Mouse (Mus musculus) forebrain, postnatal 0 days (tissue): ENCODE measurements around the gene Scnm1. TPM values are rescaled to one million over a fixed set of nuclear protein-coding genes. Genes with fewer than 3 reads are reported as not detected.

Experiments
- ATAC-seq: fragments of 200-750 bp; cut with Nextera tagmentation; 2 replicates; pipeline ENCODE4 v1.8.0; 2017; ENCODE audit warnings: mild to moderate bottlenecking, moderate library complexity
- DNase-seq: peaks from one replicate; pipeline ENCODE4 v3.0.0-alpha.2; 2015
- H3K27ac ChIP-seq: fragments of 300-500 bp; sonication (generic); 2 replicates; pipeline ENCODE4 v1.5.1; 2014; ENCODE audit warnings: low read depth, mild to moderate bottlenecking, antibody characterized with exemption, low read length, moderate library complexity, mixed read lengths
- H3K27me3 ChIP-seq: fragments of 300-500 bp; sonication (generic); 2 replicates; pipeline ENCODE4 v1.6.1; 2014; ENCODE audit warnings: mild to moderate bottlenecking, low read length, mixed read lengths; ENCODE audit not compliant: insufficient read depth
- H3K36me3 ChIP-seq: fragments of 300-500 bp; sonication (generic); 2 replicates; pipeline ENCODE4 v1.6.1; 2014; ENCODE audit warnings: mild to moderate bottlenecking, moderate library complexity; ENCODE audit not compliant: insufficient read depth
- H3K4me1 ChIP-seq: fragments of 300-500 bp; sonication (generic); 2 replicates; pipeline ENCODE4 v1.6.1; 2014; ENCODE audit warnings: antibody characterized with exemption; ENCODE audit not compliant: insufficient read depth
- H3K4me2 ChIP-seq: fragments of 300-500 bp; sonication (generic); 2 replicates; pipeline ENCODE4 v1.6.1; 2014; ENCODE audit warnings: low read depth, mild to moderate bottlenecking, moderate library complexity
- H3K4me3 ChIP-seq: fragments of 300-500 bp; sonication (generic); 2 replicates; pipeline ENCODE4 v1.5.1; 2014; ENCODE audit warnings: low read depth, low read length, mixed read lengths
- H3K9ac ChIP-seq: fragments of 300-500 bp; sonication (generic); 2 replicates; pipeline ENCODE4 v1.6.1; 2014; ENCODE audit warnings: mild to moderate bottlenecking
- H3K9me3 ChIP-seq: fragments of 300-500 bp; sonication (generic); 2 replicates; pipeline ENCODE4 v1.6.1; 2016; ENCODE audit warnings: low read length
- CTCF ChIP-seq: sonication (generic); IDR thresholded peaks from 2 replicates; pipeline ENCODE4 v1.5.1; 2016; ENCODE audit warnings: antibody characterized with exemption, control low read depth, low read depth
- WGBS: fragments of 180-500 bp; shearing (Covaris S2); extraction: QIAGEN DNeasy Blood & Tissue Kit; methylation state at CpG from one replicate; pipeline ENCODE4 v1.1.7; 2014; 5-methylcytosine and 5-hydroxymethylcytosine counted together
- microRNA-seq, 2 experiments: library from miRNA; unstranded; fragments of <30 nt; microRNA quantifications; one replicate each; pipeline ENCODE4; 2016
- polyA plus RNA-seq: library from polyadenylated mRNA; unstranded; fragments of >200 nt; fragmentation: Nextera tagmentation; extraction: Ambion mirVana; gene quantifications from 2 replicates; pipeline ENCODE4 v1.2.1, GENCODE M21; 2015
- total RNA-seq: library from RNA; depleted of rRNA; stranded (reverse); fragments of >200 nt; gene quantifications from 2 replicates; pipeline ENCODE4 v1.2.3, GENCODE M21; 2014; rRNA removed

Gene Scnm1
- total and polyA plus RNA-seq, 2 experiments from 2014 or later: 47.6 to 83.3 TPM

DNA sequence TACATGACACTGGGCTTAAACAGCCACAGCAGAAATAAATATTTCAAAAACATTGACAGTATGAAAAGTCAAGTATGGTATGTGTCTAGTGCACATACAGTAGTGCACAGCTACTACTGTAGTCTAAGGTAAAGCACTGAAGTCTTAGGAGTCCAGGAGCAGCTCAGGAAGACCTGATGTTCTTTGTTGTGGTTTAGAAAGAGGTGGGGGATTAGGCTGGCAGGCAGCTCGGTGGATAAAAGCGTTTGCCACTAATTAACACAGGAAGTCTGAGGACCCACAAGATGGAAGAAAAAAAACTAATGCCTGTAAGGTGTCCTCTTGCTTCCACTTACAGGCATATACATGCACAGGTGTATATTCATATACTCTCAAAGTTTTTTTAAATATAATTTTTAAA lies 33.0 kb downstream of the Scnm1 start:
- ATAC-seq: no peak
- Histone ChIP-seq H3K4me1 (peaks cover 9% of the 10 kb centered on the region), H3K36me3 (no peaks in the 10 kb centered on the region; the same call in 1 of the 2 replicates), H3K4me3 (no peak overlapping the region), H3K9ac (no peak overlapping the region), H3K9me3 (no peaks in the 10 kb centered on the region), H3K27me3 (no peaks in the 10 kb centered on the region), H3K4me2 (no peak overlapping the region), H3K27ac (no peak overlapping the region)
- no peak for TF ChIP-seq CTCF
- WGBS: 3% methylated on average over 2 of the region's 2 CpGs
- DNase-seq: no peak

GRCm38 (mm10) chr3:95088071-95088470 lies 45.7 kb downstream of the Scnm1 start:
- no peak for DNase-seq
- TF ChIP-seq CTCF: no peak
- no peaks in the 10 kb centered on the region for H3K36me3 ChIP-seq
- H3K9me3 ChIP-seq: no peaks in the 10 kb centered on the region
- no peak overlapping the region for H3K4me2 ChIP-seq
- no peak overlapping the region for H3K9ac ChIP-seq
- H3K4me1 ChIP-seq: no peaks in the 10 kb centered on the region
- ATAC-seq: no peak
- H3K4me3 ChIP-seq: no peak overlapping the region
- no peaks in the 10 kb centered on the region for H3K27me3 ChIP-seq
- no peak overlapping the region for H3K27ac ChIP-seq
- 93% methylated on average over 1 of the region's 1 CpGs for WGBS

Small RNA genes lying within 50 kb of the gene (microRNA-seq; reads per million reads assigned to microRNA genes)
- gene Mir8099-1: 0 reads per million in 2 experiments

Other genes with a start within 250 kb of the Scnm1 start
- gene Psmb4, start 247.1 kb downstream of the Scnm1 start, total RNA-seq: 341 and 498 TPM in 2 replicates
- 367 and 417 TPM in 2 replicates for gene Psmb4, start 247.1 kb downstream of the Scnm1 start, polyA plus RNA-seq
- gene Selenbp1, start 201.0 kb downstream of the Scnm1 start, total RNA-seq: 10.2 and 16.6 TPM in 2 replicates
- gene Selenbp1, start 201.0 kb downstream of the Scnm1 start, polyA plus RNA-seq: 11.6 and 11.9 TPM in 2 replicates
- 14.8 and 18.7 TPM in 2 replicates for gene Rfx5, start 179.9 kb downstream of the Scnm1 start, total RNA-seq
- 3.5 and 4.1 TPM in 2 replicates for gene Rfx5, start 179.9 kb downstream of the Scnm1 start, polyA plus RNA-seq
- gene Pi4kb, start 159.3 kb downstream of the Scnm1 start, total RNA-seq: 69.9 and 79.8 TPM in 2 replicates
- gene Pi4kb, start 159.3 kb downstream of the Scnm1 start, polyA plus RNA-seq: 24.6 and 25.5 TPM in 2 replicates
- 20.3 and 23.1 TPM in 2 replicates for gene Zfp687, start 118.6 kb downstream of the Scnm1 start, total RNA-seq
- 9.8 and 13.1 TPM in 2 replicates for gene Zfp687, start 118.6 kb downstream of the Scnm1 start, polyA plus RNA-seq
- gene Psmd4, start 91.4 kb downstream of the Scnm1 start, total RNA-seq: 203 and 255 TPM in 2 replicates
- 278 and 279 TPM in 2 replicates for gene Psmd4, start 91.4 kb downstream of the Scnm1 start, polyA plus RNA-seq
- gene Pip5k1a, start 27.1 kb downstream of the Scnm1 start, total RNA-seq: 19.5 and 22.6 TPM in 2 replicates
- 13.8 and 14.5 TPM in 2 replicates for gene Pip5k1a, start 27.1 kb downstream of the Scnm1 start, polyA plus RNA-seq
- gene Vps72, start 23.0 kb downstream of the Scnm1 start, total RNA-seq: 88.6 and 92.8 TPM in 2 replicates
- gene Vps72, start 23.0 kb downstream of the Scnm1 start, polyA plus RNA-seq: 164 and 191 TPM in 2 replicates
- gene Tmod4, start 9.5 kb downstream of the Scnm1 start, total RNA-seq: 0.24 and 1.5 TPM in 2 replicates
- gene Tmod4, start 9.5 kb downstream of the Scnm1 start, polyA plus RNA-seq: 0.39 and 0.62 TPM in 2 replicates
- 38.7 and 39.2 TPM in 2 replicates for gene Lysmd1, start 77 bp upstream of the Scnm1 start, total RNA-seq
- gene Lysmd1, start 77 bp upstream of the Scnm1 start, polyA plus RNA-seq: 39.7 and 45.8 TPM in 2 replicates
- 1.2 and 1.3 TPM in 2 replicates for gene Tnfaip8l2, start 8.3 kb upstream of the Scnm1 start, total RNA-seq
- 1.8 and 3.3 TPM in 2 replicates for gene Tnfaip8l2, start 8.3 kb upstream of the Scnm1 start, polyA plus RNA-seq
- 75.2 and 94.1 TPM in 2 replicates for gene Sema6c, start 26.4 kb upstream of the Scnm1 start, total RNA-seq
- gene Sema6c, start 26.4 kb upstream of the Scnm1 start, polyA plus RNA-seq: 24.2 and 28.4 TPM in 2 replicates
- 6.1 and 9.9 TPM in 2 replicates for gene Gabpb2, start 83.9 kb upstream of the Scnm1 start, total RNA-seq
- gene Gabpb2, start 83.9 kb upstream of the Scnm1 start, polyA plus RNA-seq: 0.54 and 1.5 TPM in 2 replicates
- gene Cdc42se1, start 94.7 kb upstream of the Scnm1 start, total RNA-seq: 55.7 and 68.0 TPM in 2 replicates
- gene Cdc42se1, start 94.7 kb upstream of the Scnm1 start, polyA plus RNA-seq: 54.2 and 54.9 TPM in 2 replicates
- 207 and 235 TPM in 2 replicates for gene Mllt11, start 98.2 kb upstream of the Scnm1 start, total RNA-seq
- gene Mllt11, start 98.2 kb upstream of the Scnm1 start, polyA plus RNA-seq: 578 and 712 TPM in 2 replicates
- gene Gm128, start 107.6 kb upstream of the Scnm1 start, total RNA-seq: 0.29 TPM in 1 of 2 replicates, not detected in the other
- gene Gm128, start 107.6 kb upstream of the Scnm1 start, polyA plus RNA-seq: 0.11 and 0.28 TPM in 2 replicates
- gene Bnipl, start 117.2 kb upstream of the Scnm1 start, total RNA-seq: 0.23 and 0.33 TPM in 2 replicates
- gene Bnipl, start 117.2 kb upstream of the Scnm1 start, polyA plus RNA-seq: not detected in 2 replicates
- gene Mindy1, start 147.3 kb upstream of the Scnm1 start, total RNA-seq: 29.5 and 35.4 TPM in 2 replicates
- gene Mindy1, start 147.3 kb upstream of the Scnm1 start, polyA plus RNA-seq: 33.6 and 38.9 TPM in 2 replicates
- 47.2 and 59.0 TPM in 2 replicates for gene Prune1, start 148.1 kb upstream of the Scnm1 start, total RNA-seq
- gene Prune1, start 148.1 kb upstream of the Scnm1 start, polyA plus RNA-seq: 51.4 and 60.4 TPM in 2 replicates
- gene Anxa9, start 173.2 kb upstream of the Scnm1 start, total RNA-seq: 0.14 and 0.54 TPM in 2 replicates
- 0.24 and 0.40 TPM in 2 replicates for gene Anxa9, start 173.2 kb upstream of the Scnm1 start, polyA plus RNA-seq
- 59.4 and 72.6 TPM in 2 replicates for gene Cers2, start 180.8 kb upstream of the Scnm1 start, total RNA-seq
- gene Cers2, start 180.8 kb upstream of the Scnm1 start, polyA plus RNA-seq: 68.6 and 77.9 TPM in 2 replicates
- 49.9 and 56.1 TPM in 2 replicates for gene Setdb1, start 223.2 kb upstream of the Scnm1 start, total RNA-seq
- gene Setdb1, start 223.2 kb upstream of the Scnm1 start, polyA plus RNA-seq: 24.1 and 28.3 TPM in 2 replicates